Mouse (Mus musculus) limb, embryonic 10.5 days (tissue): Measurements from ENCODE around the gene Bptf. TPM values are rescaled to one million over a fixed set of nuclear protein-coding genes. Genes with fewer than 3 reads are reported as not detected.

Experiments
- polyA plus RNA-seq: library from polyadenylated mRNA; unstranded; fragments of >200 nt; fragmentation: Nextera tagmentation; extraction: Ambion mirVana; gene quantifications from 2 replicates; pipeline ENCODE4 v1.2.1, GENCODE M21; 2016

Bptf gene
- polyA plus RNA-seq, 1 experiment from 2014 or later, result 38.8 TPM

Other genes with a start within 250 kb of the Bptf start
- 14.1 TPM in 2 replicates for gene Smurf2, start 211.4 kb downstream of the Bptf start, polyA plus RNA-seq
- gene Kpna2, start 132.6 kb downstream of the Bptf start, polyA plus RNA-seq, result 635 and 653 TPM in 2 replicates
- 0.65 and 1.4 TPM in 2 replicates for gene 1810010H24Rik, start 106.4 kb downstream of the Bptf start, polyA plus RNA-seq
- gene Nol11, start 57.3 kb upstream of the Bptf start, polyA plus RNA-seq, result 74.5 and 77.7 TPM in 2 replicates